Mouse (Mus musculus): ENCODE measurements around the gene Mtx2.

DNA sequence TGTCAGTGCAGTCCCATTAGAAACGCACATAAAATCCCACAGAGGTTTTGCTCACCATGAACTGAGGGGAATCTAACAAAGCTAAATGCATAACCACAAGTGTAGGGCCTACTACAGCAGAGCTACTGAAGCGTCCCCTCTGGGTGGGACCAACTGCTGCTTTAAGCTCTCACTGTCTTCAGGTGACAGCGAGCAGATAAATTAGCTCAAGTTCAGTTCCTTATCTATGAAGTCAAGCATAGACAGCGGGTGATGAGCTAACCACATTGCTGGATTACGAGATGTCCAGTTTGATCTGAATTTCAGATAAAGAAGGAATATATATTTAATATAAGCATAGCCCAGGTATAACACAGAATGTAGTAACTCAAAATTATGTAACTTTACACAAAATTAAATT lies 66.3 kb downstream of the Mtx2 start:
- TF ChIP-seq CTCF (IDR thresholded peaks at IDR 0.05; ENCODE audit: control insufficient read depth, insufficient read depth, insufficient replicate concordance, low read depth, low read length): no peak
- no peak for TF ChIP-seq POLR2A (IDR thresholded peaks at IDR 0.05; ENCODE audit: control insufficient read depth, low read depth, low read length)

Measured in testis, adult 2 months (tissue).